Mouse (Mus musculus): ENCODE data around the gene Rccd1.

Gene Rccd1

GRCm38 (mm10) chr7:80324043-80324815, at the start of gene Rccd1:
Gene Rccd1, minus strand, starts transcription at chr7:80324454.
- peak; percentile 92 for DNase-seq (ENCODE audit: low spot score)

- DNase-seq (ENCODE audit: low spot score), result no peak
Measured at GRCm38 (mm10) chr7:80373850-80374249, 49.6 kb upstream of the Rccd1 start.

- no peak for DNase-seq (ENCODE audit: low spot score)
Measured at GRCm38 (mm10) chr7:80373352-80373751, 49.1 kb upstream of the Rccd1 start.

GRCm38 (mm10) chr7:80372667-80373066, 48.4 kb upstream of the Rccd1 start:
- no peak for DNase-seq (ENCODE audit: low spot score)

- no peak for DNase-seq (ENCODE audit: low spot score)
Measured at GRCm38 (mm10) chr7:80372166-80372565, 47.9 kb upstream of the Rccd1 start.

- DNase-seq (ENCODE audit: low spot score), result peak; percentile 81
Measured at GRCm38 (mm10) chr7:80371041-80371751, 46.9 kb upstream of the Rccd1 start, which contains the start of gene Man2a2. Gene Man2a2, minus strand, starts transcription at chr7:80371375.

- DNase-seq (ENCODE audit: low spot score), result peak; percentile 62
Measured at GRCm38 (mm10) chr7:80370649-80371040, 46.4 kb upstream of the Rccd1 start.

GRCm38 (mm10) chr7:80369967-80370431, 45.7 kb upstream of the Rccd1 start:
- no peak for DNase-seq (ENCODE audit: low spot score)

GRCm38 (mm10) chr7:80369461-80369860, 45.2 kb upstream of the Rccd1 start:
- no peak for DNase-seq (ENCODE audit: low spot score)

- no peak for DNase-seq (ENCODE audit: low spot score)
Measured at GRCm38 (mm10) chr7:80368635-80369421, 44.6 kb upstream of the Rccd1 start.

- DNase-seq (ENCODE audit: low spot score), result no peak
Measured at GRCm38 (mm10) chr7:80368009-80368408, 43.8 kb upstream of the Rccd1 start.

- no peak for DNase-seq (ENCODE audit: low spot score)
Measured at GRCm38 (mm10) chr7:80367232-80367631, 43.0 kb upstream of the Rccd1 start.

GRCm38 (mm10) chr7:80365759-80366158, 41.5 kb upstream of the Rccd1 start:
- DNase-seq (ENCODE audit: low spot score), result no peak

GRCm38 (mm10) chr7:80360435-80360834, 36.2 kb upstream of the Rccd1 start:
- DNase-seq (ENCODE audit: low spot score), result no peak

- no peak for DNase-seq (ENCODE audit: low spot score)
Measured at GRCm38 (mm10) chr7:80358039-80358438, 33.8 kb upstream of the Rccd1 start.

- DNase-seq (ENCODE audit: low spot score), result no peak
Measured at GRCm38 (mm10) chr7:80357156-80357555, 32.9 kb upstream of the Rccd1 start.

GRCm38 (mm10) chr7:80356351-80356750, 32.1 kb upstream of the Rccd1 start:
- DNase-seq (ENCODE audit: low spot score), result no peak

GRCm38 (mm10) chr7:80352920-80353319, 28.7 kb upstream of the Rccd1 start:
- no peak for DNase-seq (ENCODE audit: low spot score)

GRCm38 (mm10) chr7:80350808-80351207, 26.6 kb upstream of the Rccd1 start:
- no peak for DNase-seq (ENCODE audit: low spot score)

- no peak for DNase-seq (ENCODE audit: low spot score)
Measured at GRCm38 (mm10) chr7:80347670-80348586, 23.7 kb upstream of the Rccd1 start.

GRCm38 (mm10) chr7:80346830-80347229, 22.6 kb upstream of the Rccd1 start:
- DNase-seq (ENCODE audit: low spot score), result no peak

All from ovary, postnatal 14 days (tissue).